Mouse (Mus musculus): ENCODE results near the gene Rce1.

DNA sequence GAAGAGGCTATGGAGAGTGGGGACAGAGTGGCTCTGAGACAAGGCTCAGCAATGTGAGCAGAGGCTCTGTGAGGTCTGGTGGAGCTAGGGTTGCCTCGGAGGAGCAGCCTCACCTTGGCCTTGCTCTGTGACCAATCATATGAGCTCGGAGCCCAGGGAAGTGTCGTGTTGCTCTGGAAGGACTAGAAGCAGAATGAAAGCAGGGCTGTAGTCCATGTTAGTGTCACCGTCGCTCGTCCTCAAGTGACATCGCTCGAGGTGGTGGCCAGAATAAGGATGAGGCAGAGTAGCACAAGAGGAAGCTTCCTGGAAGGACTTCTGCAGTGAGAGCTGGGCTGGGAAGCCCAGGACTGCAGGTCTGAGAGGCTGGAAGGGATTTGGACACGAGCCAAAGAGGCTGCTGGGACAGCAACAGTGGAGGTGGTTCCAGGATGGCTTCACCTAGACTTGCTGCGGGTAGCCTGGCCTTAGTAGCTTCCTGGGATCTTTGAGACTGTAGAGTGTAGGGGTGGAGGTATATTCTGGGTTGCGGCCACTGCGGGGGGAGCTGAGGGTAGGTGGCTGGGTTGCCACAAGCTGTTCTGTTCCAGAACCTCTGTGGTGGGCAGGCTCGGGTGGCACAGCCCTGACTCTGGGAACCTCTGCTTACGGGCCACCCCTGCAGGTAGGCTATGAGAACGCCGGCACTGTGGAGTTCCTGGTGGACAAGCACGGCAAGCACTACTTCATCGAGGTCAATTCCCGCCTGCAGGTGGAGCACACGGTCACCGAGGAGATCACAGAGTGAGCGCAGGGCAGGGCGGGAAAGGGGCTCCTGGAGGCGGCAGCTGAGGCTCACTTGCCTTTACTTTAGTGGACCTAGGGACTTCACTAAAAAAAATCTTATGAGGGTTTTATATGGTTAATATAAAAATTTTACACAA lies 21.4 kb downstream of the Rce1 start:
- TF ChIP-seq CTCF (IDR thresholded peaks at IDR 0.05; ENCODE audit: insufficient read depth, low read depth, low read length) (no peak), POLR2A (IDR thresholded peaks at IDR 0.05; ENCODE audit: insufficient read depth, low read depth, low read length) (no peak)
